Mouse (Mus musculus): ENCODE data around the gene Nat8f2.
"Not testable (repeated sequence)": the region's sequence is repeated elsewhere in the genome, so short reads cannot be mapped to it uniquely, and the experiment has no call there.

DNA sequence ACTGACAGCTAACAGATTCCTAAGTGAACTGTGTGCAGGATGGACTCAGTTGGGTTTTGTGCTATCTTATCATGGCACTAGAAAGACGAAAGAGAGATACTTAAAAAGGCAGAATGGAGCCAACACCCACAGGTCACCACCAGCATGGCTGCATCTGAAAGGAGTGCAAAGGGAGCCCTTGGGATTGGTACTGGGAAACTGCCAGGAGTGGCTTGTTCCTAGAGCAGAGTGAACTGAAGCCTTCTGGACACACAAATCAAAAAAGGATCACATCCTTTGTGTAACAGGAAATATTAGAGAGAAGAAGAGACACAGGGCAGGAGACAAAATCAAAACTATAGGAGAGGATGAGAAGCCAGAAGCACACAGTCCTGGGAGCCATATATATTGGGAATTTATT, 2.0 kb downstream of the Nat8f2 start:
- not testable (repeated sequence) for TF ChIP-seq POLR2A (IDR thresholded peaks at IDR 0.05; ENCODE audit: insufficient read depth, low read depth, low read length); CTCF (IDR thresholded peaks at IDR 0.05); EP300 (IDR thresholded peaks at IDR 0.05; ENCODE audit: insufficient read depth, low read depth, low read length)
